Mouse (Mus musculus) brain, embryonic 18.5 days (tissue): ENCODE results near the gene Eya2.

Source experiments
- DNase-seq: peaks from one replicate; pipeline ENCODE4 v3.0.0-alpha.2; 2012; ENCODE audit warnings: low read depth, low spot score

The Eya2 gene

DNA sequence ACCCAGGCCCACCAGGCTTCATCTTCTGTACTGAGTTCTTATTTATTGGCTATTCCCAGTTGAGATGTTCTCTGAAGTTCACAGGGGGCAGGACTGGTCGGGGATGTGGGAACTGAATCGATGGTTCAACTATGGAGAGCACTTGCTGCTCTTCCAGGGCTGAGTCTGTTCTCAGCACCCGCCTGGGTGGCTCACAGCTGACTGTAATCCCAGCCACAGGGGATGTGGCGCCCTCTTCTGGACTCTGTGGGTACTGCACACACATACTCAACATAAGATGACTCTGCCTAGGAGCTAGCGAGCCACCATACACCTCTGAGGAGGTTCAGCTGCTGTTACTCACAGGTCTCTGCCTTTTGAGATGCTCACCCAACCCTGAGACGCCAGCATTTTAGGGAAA, 121.9 kb downstream of the Eya2 start:
- no peak for DNase-seq

DNA sequence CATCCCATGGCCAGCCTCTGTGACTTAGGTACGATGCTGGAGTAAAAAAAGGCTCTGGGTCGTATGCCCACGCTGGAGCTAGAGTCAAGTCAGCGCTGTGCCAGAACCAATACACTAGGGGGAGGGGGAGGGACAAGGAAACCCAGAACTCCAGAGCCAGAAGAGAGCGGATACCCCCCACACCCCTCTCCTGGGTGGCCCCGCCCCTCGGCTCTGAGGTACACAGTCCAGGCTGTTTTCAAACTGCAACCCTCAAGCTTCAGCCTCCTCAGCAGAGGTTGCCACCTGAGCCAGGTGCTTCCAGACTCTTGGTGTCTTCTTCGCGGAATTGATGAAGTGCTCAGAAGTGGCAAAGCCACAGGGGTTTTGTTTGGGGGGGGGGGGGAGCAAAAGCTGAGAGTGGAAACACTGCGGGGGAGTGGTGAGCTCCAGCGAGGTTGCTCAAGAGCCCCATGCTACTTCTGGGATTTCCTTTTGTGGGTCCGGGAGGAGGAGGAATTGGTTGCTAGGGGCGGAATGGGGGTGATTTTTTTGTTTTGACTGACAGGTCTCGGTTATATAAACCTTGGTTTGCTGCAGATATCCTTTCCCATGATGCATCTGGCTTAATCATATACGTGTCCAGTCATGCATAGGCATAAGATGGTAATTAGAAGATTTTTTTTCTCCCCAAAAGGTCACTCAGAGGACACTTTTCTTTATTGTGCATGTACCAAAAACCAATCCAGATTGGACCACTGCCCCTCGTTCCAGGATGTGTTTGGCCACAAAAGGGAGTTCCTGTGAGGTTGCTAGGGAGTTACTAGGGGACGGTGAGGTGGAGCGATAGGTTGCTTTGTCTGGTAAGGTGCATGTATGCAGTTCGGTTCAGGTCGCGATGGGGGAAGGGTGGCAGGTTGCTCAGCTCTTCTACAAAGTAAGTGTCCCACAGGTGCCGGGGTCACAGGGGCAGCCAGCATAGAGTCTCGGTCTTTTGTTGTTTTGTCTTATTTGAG, 122.6 kb downstream of the Eya2 start:
- DNase-seq: no peak

DNA sequence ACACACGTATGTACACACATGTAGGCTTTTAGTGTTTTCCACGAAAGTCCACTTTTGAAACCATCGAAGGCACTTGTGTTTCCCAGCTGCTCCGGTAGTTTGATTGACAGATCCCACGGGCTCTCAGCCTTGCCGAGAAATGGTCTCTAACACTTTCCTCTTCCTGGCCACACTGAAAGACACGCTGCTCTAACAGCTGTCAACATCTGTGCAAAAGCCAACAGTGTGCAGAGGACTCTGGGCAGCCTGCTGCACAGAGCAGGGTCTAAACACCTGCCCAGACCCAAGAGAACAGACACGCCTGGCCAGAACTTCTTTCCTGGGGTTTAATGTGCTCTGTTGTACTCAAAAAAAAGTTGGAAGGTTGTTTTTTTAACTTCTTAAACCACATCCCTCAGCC, 124.5 kb downstream of the Eya2 start:
- no peak for DNase-seq

DNA sequence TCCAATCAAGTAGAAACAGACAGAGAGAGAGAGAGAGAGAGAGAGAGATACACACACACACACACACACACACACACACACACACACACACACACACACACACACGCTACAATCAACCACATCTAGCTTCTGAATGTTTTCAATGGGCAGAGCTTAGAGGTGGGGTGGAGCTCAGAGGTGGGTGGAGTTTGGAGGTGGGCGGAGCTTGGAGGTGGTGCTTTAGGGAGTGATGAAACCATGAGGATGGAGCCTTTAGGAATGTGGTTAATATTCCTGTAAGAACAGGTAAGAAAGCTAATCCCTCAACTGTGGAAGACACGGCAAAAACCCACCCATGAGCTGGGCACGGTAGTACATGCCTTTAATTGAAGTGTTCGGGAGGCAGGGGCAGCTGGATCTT, 127.1 kb downstream of the Eya2 start:
- DNase-seq: no peak

DNA sequence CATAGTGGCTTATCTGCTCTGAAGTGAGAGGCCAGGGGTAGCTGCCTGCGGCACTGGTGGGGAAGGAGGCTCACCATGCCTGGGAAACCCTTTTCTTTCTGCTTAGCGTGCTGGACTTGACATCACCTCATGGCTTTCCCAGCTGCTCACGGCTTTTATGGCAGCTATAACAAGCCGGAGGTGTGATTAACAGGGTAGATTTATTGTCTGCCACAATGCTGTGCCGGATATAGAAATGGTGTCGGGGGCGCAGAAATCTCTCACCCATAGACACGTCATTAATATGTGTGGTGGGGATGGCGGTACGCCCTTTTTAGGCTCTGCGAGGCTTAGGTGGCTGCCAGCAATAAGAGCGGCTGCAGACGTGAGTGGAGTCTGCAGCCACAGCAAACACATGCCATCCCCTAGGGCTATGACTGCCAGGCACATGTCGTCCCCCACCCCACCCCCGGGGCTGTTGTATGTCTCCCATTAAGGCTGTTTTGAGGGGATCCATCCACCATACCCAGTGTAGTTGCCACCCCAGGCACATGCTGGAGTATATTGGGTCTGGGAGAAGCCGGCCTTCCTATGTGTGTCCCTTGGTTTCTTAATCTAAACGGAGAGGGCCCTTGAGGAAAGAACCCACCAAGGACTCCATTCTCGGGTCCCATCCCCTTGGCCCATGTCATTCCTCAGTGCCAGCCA, 137.9 kb downstream of the Eya2 start:
- no peak for DNase-seq

DNA sequence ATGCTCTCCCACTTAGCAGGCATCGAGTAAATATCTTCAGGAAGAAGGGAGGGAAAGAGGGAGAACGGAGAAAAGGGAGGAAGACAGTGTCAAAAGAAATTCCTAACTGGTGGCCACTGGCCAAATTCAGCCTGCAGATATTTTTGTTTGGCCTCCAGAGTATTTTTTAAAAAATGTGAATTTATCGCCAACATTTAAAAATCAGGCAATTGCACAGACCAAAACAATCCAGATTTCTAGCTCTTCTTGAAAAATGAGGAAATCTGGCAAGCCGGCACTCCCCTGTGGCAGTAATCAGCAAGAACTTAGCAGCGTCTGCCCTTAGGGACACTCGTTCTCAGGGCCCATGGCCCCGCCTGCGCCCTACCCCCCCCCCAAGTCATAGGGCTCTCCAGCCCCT, 138.9 kb downstream of the Eya2 start:
- DNase-seq: no peak

DNA sequence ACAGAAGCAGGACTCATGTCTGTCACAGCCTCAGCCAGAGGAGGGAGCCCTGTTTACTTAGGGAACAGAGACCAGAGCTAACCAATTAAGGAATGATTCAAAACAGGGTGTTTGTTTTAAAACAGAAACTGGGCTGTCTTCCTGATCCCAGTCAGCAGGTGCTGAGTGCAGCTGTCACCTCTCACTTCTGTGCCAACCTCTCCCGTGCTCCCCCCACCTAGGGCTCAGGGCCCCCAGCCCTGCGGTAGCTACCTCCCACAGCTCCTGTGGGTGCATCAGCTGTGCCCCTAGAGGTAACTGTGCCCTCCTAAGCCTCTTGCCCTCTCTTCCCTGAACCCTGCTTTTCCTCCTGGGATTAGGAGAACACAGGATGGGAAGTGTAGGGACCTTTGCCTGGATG, 141.5 kb downstream of the Eya2 start:
- DNase-seq: no peak

DNA sequence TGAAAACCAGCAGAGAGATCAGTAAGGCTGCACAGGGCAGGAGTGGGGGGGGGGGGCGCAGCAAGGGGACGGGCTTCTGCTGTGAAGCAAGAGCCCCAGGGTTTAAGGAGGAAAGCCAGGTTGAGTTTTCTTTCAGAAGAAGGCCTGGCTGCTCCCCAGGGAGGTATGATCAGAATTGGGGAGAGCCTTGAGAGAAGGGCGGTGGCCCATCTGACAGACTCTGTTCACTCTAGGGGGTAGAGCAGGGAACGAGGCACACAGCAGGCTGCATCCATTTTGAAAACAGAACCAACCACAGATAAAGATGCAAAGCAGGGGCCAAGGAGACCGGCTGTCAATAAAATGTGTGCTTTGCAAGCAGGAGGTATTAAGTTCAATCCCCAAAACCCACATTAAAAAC, 145.5 kb downstream of the Eya2 start:
- DNase-seq: no peak

DNA sequence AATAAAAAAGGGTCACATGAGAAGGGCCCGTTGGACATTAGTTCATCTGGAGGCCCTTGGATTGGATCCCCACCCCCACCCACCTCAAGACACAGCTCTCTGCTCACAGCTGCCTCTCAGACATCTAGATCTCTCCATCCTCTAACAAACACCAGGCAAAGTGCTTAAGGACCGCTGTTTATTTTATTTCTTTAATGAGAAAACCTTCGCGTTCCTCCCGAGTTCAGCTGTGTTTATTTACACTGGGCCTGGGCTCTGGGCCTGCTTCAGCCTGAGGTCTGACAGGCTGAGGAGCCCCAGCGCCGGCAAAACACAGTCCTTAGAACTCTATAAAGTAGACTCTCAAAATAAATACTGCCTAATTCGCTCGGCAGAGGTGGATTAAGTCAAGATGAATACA, 146.2 kb downstream of the Eya2 start:
- no peak for DNase-seq

DNA sequence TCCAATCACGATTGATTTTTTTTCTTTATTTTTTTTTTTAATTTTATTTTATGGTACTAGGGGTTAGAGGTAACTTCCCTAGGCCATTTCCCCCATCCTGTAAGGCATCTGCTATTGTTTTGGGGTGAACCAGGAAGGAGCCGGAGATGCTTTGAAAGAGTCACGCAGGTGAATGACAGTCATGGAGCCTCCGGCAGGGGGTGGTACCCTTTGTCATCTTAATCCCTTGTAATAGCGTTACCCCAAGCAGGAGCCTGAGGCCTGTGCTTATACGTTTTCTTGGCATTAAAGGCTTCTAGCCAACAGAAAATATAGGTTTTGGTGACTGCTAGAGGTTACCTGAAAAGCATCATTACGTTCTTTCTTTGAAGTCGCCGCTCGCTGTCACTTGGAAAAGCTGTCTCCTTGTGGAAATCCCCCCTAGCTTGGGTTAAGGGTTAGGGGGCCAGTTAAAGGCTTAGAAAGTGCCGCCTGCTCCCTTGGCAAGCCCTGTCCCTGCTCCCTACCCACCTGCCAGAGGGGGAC, 146.8 kb downstream of the Eya2 start:
- no peak for DNase-seq

DNA sequence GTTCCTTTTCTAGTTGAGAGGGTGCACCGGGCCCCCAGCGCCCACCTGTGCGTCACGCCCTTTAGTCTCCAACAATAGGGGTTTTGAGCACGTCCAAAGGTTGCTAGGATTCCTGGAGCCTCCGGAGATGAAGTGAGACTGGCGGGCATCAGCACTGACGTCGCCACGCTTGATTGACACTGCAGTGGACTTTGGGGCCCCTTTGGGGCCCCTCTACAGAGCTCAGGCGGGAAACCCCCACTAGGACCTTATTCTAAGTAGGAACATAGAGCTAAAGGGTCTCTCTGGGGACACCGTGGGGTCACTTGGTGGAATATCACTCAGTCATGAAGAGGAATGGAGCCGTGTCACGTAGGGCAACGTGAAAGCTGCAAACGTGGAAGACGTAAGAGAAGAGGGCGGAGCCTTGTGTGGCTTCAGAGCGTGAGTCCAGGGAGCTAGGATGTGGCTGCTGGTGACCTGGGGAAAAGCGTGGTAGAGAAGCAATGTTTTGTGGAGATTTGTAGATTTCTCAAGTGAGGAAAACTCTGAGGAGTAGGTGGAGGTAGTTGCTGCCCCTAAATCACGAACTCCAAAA, 147.5 kb downstream of the Eya2 start:
- no peak for DNase-seq

DNA sequence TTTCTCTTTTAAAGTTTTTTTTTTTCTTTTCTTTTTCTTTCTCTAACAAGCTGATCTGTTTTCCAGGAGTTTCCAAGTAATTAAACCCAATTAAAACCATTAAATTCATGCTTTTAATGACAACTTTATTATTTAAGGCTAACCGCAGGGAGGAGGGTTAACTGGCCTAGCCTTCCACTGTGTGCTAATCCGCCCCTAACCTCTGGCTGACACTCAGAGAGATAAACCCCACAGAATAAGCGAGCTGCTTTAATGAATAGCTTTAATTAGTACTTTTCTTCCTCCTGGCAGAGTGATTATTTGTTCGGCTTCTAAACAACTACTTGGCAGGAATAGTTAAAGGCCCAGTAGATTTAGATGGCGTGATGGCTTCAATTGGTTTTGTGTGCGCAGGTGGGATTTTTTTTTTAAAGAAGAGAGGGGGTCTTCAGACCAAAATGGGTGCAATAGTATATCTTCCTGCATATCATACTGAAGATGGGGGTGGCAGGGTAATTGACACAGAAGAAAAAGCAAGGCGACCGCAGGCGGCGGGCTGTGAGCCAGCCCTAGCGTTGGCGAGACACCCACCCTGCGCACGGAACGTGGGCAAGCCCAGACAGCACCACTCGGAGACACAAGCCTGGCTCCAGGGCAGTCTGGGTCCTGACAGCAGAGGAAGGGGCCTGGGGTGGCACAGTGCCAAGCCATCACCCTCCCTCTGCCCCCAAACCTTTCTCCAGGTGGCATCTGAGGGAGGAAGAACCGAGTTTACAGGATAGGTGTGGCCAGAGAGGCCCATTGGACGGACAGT, 150.7 kb downstream of the Eya2 start:
- DNase-seq: peak; percentile 43

DNA sequence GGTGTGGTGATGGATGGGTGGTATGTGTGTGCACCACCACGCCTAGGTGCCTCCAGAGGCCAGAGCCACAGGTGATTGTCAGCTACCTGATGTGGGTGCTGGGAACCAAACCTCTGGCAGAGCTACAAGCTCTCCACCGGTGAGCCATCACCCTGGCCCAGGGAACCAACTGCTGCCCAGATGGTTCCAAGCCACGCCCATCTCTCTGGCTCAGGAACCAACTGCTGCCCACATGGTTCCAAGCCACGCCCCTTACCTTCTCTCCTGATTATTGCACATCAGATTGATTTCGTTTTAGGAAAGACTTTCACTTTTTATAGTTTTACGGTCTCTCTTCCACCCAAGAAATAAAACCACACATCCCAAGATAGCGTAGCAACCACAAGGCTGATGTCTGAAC, 153.1 kb downstream of the Eya2 start:
- DNase-seq: no peak

DNA sequence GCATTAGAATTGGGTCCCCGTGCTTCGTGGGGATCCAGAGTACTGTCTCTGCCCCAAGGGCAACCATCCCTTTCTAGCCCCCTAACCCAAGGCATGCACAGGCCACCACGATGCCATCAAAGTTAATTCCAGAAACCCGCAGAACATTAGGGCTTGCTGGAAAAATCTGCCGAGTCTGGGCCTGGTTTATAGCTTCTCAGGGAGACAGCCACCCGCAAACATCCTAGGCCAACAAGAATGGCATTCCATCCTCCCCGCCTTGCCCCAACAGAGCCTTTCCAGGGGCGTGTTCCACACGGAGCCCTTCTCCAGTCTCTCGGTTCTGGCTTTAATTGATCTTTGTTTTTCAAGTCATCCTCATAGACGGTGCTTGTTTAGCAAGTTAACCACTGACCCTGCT, 153.6 kb downstream of the Eya2 start:
- DNase-seq: no peak

DNA sequence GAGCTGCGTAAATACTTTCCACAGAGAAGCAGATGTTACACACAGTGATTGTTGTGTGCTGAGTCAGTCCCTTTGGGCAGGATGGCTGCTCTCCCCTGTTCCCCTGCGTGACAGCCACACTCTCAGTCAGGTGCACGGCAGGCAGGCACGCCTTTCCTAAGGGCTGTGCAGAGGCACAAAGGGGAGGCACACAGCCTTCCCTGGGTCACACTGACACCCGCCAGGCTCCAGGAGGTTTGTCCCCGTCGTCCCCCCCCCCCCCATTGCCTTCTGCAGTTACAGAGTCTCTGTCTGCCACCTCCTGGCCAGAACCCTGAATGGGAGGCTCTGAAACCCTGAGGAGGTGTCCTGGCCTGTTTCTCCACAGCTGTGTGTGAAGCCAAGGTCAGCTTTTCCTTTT, 156.2 kb downstream of the Eya2 start:
- no peak for DNase-seq

DNA sequence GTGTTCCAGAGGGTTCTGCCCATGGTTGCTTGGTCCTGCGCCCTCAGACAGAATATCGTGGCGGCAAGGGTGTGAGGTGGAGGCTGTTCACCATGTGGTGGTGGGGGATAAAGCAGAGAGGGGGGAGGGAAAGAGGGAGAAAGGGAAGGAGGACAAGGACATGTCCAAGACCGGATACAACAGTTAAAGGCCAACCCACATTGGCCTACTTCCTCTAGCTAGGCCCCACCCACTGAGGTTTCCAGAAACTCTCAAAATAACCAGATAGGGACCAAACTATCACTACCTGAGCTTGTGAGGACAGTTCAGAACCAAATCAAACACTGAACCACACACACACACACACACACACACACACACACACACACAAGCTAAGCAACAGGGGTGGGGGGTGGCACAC, 157.9 kb downstream of the Eya2 start:
- no peak for DNase-seq

DNA sequence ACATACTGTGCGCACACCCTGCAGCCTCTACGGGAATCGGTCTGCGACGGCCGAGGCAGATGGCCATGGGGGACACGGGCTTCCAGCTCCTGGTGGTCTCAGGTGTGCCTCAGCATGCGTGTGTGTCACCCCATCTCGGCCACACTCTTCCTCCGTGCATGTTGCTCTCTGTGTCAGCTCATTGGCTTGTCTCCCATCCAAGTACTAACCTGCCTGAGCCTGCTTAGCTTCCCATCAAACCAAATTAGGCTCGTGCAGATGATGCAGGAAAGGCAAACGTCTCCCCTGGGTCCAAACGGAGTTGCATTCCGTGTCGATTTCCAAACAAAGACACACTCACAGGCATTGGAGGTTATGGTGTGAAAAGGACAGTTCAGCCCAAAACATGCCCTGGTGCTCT, 163.0 kb downstream of the Eya2 start:
- no peak for DNase-seq

DNA sequence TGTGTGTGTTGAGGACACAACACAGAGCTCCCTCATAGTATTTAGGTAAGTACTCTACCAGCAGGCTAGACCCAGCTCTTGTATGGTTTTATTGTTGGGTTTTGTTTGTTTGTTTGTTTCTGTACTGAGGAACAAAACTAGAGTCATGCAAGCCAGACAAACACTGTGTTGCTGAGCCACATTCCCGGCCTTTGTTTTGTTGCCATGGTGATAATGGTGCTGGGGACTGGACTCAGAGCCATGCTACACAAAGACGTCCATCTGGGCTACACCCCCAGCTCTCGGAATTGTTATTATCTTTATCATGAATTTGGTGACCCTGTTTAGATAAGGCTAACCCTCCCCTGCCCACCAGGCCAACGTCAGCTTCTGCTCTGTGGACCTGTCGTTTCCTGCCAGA, 163.7 kb downstream of the Eya2 start:
- DNase-seq: no peak

DNA sequence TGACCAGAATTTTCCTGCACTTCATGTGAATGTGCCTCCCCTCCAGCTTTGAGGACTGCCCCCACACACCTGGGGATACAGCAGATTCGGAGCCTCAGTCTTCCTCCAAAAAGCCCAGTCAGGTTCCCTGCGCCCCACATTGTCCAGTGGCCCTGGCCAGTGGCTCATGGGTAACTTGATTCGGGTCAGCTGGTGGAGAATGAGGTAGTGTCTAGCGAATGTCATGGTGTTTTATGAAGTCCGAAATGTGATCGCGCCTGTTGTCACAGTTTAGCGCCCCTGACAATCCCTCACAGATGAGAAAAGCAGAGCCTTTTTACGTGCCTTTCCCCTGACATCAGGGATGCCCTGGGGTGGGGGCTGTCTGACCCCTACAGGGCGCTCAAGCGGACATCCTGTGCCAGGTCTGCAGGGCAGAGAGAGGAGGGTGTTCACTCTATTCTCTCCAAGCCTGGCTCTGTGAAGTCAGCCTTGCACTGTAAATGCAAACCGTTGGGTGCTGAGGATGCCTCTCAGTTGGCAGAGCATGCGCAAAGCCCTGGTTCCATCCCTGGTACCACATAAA, 164.7 kb downstream of the Eya2 start:
- DNase-seq: no peak

DNA sequence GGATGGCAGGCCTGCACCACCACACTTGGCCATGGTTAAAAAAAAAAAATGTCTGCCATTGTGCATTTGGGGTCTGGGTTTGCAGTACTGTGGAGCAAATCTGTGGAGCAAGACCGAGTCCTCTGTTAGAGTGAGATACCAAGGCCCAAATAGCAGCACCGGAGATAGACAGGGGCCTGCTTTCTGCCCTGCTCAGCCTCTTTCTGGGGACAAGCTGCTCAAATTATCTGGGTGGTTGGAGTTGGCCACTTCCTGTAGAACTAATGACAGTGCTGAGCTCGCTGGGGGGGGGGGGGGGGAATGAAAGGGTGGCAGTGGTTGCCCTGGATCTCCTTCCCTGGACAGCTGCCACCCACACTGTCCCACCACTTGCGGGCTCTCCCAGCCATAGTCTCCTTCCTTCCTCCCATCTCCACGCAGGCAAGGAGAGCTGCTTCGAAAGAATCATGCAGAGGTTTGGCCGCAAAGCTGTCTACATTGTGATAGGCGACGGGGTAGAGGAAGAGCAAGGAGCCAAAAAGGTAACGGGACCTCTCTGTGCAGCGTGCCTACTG, 174.1 kb downstream of the Eya2 start:
- DNase-seq: no peak

DNA sequence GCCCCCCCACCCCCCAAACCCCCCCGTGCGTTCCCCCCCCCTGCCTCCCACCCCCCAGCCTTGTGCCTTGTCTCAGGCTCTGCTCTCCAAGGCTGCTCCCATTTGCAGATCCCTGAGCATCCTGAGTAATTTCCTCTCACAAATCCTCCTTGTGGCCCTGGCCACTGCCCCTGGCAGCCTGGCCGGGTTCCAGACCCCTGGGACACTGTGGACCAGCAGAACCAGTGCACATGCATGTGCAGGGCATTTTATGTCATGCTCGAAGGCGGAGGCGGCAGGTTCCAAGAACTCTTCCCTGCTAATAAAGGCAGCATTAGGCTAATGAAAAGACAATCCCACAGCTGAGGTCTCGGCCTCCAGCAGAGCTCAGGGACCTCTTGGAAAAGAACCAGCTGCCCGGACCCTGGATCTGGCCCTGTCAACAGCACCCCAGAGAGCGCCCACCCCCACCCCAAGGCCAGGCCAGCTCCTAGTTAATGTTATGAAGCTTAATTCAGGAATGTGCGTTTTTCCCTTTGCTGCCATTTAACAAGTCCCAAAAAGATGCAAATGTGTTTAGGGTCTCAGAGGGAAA, 174.6 kb downstream of the Eya2 start:
- DNase-seq: no peak
